Mouse (Mus musculus): ENCODE measurements around the gene Pax7. TPM values are rescaled to one million over a fixed set of nuclear protein-coding genes. Genes with fewer than 3 reads are reported as not detected.
A peak's percentile ranks its signal among the peaks of the same experiment; 100 is the strongest.

Gene Pax7
- polyA plus RNA-seq, 1 experiment from 2014 or later, result 0.04 TPM

DNA sequence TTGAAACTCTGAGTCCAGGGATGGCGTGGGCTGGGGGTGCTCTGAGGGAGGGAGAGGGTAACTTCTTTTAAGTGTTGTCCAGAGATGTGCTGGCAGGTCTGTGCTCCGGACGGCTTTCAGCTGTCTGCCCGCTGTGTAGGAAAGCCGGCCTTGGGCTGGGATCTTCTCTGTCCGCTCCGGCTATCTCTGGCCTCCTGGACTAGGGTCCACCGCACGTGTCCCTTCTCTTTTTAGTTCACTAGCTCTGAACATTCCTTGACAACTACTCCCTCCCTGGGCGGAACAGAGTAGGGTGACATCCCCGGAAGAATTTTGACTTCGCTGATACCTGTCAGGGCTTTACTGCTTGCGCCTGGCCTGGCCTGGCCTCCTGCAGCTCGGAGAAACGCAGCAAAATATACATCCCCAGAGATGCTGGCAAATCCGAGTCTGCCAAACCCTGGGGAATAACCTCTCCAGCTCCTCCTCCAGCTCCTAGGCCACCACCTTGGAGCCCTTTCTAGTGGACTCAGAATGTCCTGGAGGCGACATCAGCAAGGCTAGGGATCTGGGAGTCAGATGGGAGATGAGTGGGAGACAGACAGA lies 581 bp upstream of the Pax7 start:
- H3K9me3 ChIP-seq (ENCODE audit: control insufficient read depth, low read length), result no peaks in the 10 kb centered on the region
- H3K4me2 ChIP-seq (ENCODE audit: low read depth, low read length), result no peak overlapping the region
- WGBS, result 8% methylated on average over 17 of the region's 17 CpGs
- no peaks in the 10 kb centered on the region for H3K36me3 ChIP-seq (ENCODE audit: control insufficient read depth, insufficient read depth, low read length)
- peaks cover 19% of the 10 kb centered on the region for H3K4me1 ChIP-seq (replicated peaks; ENCODE audit: control insufficient read depth, insufficient read depth, low read length)
- no peak overlapping the region for H3K9ac ChIP-seq (ENCODE audit: low read length)
- no peak for ATAC-seq (ENCODE audit: low read depth)
- no peak overlapping the region for H3K4me3 ChIP-seq (ENCODE audit: low read length)
- H3K27me3 ChIP-seq (ENCODE audit: control insufficient read depth, insufficient read depth, low read depth, low read length), result peaks cover 100% of the 10 kb centered on the region
- H3K27ac ChIP-seq (ENCODE audit: low read length), result no peak overlapping the region

DNA sequence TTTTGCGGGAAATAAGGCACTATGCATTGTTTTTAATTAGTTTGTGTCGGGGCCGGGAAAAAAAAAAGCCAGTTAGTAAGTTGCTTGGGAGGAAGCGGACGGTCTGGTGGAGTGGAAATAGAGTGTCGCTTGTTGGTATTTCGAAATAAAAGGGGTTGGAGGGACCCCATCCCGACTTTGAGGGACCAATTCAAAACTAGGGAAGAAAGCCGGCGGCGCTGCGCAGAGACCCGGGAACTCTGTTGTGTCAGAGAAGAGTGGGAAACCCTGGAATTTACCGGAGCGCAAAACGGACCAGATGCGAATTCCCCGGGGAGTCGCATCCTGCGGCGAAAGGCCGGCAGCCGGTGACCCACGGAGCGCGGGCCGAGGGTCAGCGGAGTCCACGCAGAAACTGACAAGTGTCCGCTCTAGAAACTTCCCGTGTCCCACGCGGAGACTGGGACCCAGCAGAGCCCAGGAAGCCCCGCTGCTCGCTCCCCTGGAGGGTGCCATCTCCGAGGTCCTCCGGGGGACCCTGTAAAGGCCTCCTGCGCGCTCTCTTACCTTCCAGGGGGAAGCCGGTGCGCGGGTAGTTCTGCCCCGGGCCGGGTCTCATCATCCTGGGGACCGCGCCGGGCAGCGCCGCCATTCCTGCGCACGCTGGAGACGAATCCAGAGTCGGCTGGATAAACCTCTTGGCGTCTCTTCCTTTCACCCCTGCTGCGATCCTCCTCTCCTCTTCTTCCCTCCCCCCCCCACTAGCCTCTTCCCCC lies 870 bp downstream of the Pax7 start:
- no peak overlapping the region for H3K9ac ChIP-seq (ENCODE audit: low read length)
- H3K4me3 ChIP-seq (ENCODE audit: low read length), result peak overlapping the region; percentile 23
- no peak for ATAC-seq (ENCODE audit: low read depth)
- H3K27me3 ChIP-seq (ENCODE audit: control insufficient read depth, insufficient read depth, low read depth, low read length), result peaks cover 100% of the 10 kb centered on the region
- peak overlapping the region; percentile 31 for H3K4me2 ChIP-seq (ENCODE audit: low read depth, low read length)
- WGBS, result under 1% methylated on average over 55 of the region's 55 CpGs
- H3K4me1 ChIP-seq (replicated peaks; ENCODE audit: control insufficient read depth, insufficient read depth, low read length), result peaks cover 19% of the 10 kb centered on the region
- H3K36me3 ChIP-seq (ENCODE audit: control insufficient read depth, insufficient read depth, low read length), result no peaks in the 10 kb centered on the region
- H3K27ac ChIP-seq (ENCODE audit: low read length), result no peak overlapping the region
- no peaks in the 10 kb centered on the region for H3K9me3 ChIP-seq (ENCODE audit: control insufficient read depth, low read length)

DNA sequence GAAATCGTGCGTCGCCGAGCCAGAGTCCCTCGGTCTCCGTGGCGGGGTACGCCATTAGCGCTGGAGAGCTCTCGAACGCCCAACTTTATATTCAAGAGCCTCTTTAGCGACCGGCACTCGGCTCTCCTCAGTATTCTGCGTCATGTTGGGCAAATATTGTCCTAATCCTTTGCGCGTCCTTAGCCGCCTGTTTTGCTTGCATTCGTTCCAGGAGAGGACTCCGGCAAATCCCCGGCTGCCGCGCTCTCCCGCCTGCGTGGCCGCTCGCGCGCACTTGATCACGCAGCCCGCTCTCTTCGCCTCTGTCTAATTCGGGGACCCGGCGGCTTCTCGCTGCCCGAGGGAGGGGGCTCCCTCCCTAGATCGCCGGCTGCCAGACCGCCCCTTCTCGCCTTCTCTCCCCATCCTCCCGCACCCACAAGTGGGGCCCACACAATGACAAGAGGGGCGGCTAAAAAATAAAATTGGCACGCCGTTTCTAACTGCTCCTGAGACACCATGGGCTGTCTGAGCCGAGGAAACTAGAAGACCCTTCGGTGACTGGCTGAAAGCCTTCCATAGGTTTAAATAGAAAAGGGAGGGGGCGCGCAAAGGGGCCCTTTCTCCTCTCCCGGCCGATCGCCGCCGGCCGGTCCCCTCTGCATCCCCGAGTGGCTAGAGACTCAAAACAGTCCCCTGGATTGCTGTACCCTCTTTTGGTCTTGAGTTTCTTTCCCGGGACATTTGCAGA lies 1.7 kb downstream of the Pax7 start:
- Histone ChIP-seq H3K9ac (ENCODE audit: low read length) (no peak overlapping the region), H3K9me3 (ENCODE audit: control insufficient read depth, low read length) (no peaks in the 10 kb centered on the region), H3K27me3 (ENCODE audit: control insufficient read depth, insufficient read depth, low read depth, low read length) (peaks cover 100% of the 10 kb centered on the region), H3K27ac (ENCODE audit: low read length) (no peak overlapping the region), H3K4me3 (ENCODE audit: low read length) (peak overlapping the region; percentile 8; the same call in 1 of the 2 replicates), H3K4me1 (replicated peaks; ENCODE audit: control insufficient read depth, insufficient read depth, low read length) (peaks cover 19% of the 10 kb centered on the region), H3K36me3 (ENCODE audit: control insufficient read depth, insufficient read depth, low read length) (no peaks in the 10 kb centered on the region), H3K4me2 (ENCODE audit: low read depth, low read length) (no peak overlapping the region)
- under 1% methylated on average over 57 of the region's 57 CpGs for WGBS
- peak; percentile 84 for ATAC-seq (ENCODE audit: low read depth)

DNA sequence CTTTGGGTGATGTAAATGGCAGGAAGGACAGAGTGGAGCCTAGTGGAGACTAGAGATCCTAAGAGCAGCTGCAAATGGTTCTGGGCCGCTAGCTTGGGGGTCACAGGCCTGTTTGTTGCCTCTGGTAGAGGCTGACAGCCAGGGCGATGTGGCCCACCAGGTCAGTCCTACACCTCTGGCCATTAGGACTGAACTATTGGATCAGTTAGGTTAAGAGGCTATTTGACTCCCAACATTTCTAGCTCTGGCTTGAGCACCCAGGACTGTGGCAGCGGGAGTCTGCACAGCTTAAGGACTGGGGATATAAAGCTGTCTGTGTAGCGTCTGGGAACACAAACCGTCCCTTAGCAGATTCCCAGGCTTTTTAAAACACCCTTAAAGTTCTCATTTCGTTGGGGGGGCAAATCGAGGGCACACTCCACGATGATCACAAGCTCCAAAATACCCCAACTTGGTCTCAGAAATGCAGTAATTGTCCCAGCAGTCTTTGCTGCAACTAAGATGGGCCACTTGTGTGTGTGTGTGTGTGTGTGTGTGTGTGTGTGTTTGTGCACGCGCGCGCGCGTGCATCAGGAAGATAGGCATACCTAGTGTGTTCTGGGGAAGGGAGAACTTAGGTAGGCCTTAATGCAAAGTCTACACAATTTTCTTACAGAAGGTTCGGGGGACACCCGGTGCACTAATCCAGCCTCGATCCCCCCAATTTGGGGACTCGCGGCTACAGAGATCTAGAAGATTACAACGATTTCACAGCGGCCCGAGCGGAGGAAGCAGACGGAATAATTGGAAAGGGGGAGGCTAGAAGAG lies 2.5 kb downstream of the Pax7 start:
- H3K4me2 ChIP-seq (ENCODE audit: low read depth, low read length), result no peak overlapping the region
- H3K27ac ChIP-seq (ENCODE audit: low read length), result no peak overlapping the region
- H3K36me3 ChIP-seq (ENCODE audit: control insufficient read depth, insufficient read depth, low read length), result no peaks in the 10 kb centered on the region
- H3K9me3 ChIP-seq (ENCODE audit: control insufficient read depth, low read length), result no peaks in the 10 kb centered on the region
- ATAC-seq (ENCODE audit: low read depth), result peak; percentile 25; the same call in 1 of the 2 replicates
- no peak overlapping the region for H3K4me3 ChIP-seq (ENCODE audit: low read length)
- no peak overlapping the region for H3K9ac ChIP-seq (ENCODE audit: low read length)
- peaks cover 100% of the 10 kb centered on the region for H3K27me3 ChIP-seq (ENCODE audit: control insufficient read depth, insufficient read depth, low read depth, low read length)
- H3K4me1 ChIP-seq (replicated peaks; ENCODE audit: control insufficient read depth, insufficient read depth, low read length), result peaks cover 19% of the 10 kb centered on the region
- WGBS, result under 1% methylated on average over 24 of the region's 24 CpGs

DNA sequence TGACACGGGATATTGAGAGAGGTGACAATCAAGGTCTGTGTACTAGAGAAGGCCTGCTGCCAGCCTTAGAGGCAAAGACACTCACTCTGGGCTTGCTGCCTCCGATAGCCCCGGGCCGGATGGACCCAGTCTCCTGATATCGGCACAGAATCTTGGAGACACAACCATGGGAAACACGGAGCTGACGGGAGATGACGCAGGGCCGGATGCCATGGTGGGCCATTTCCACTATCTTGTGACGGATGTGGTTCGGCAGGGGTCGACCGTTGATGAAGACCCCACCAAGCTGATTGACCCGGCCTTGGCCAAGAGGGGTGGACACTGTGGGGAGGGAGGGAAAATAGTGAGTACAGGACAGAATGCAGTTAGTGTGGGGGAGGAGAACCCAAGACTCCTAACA lies 3.3 kb downstream of the Pax7 start:
- no peak overlapping the region for H3K27ac ChIP-seq (ENCODE audit: low read length)
- H3K4me3 ChIP-seq (ENCODE audit: low read length), result no peak overlapping the region
- no peaks in the 10 kb centered on the region for H3K36me3 ChIP-seq (ENCODE audit: control insufficient read depth, insufficient read depth, low read length)
- 2% methylated on average over 14 of the region's 14 CpGs for WGBS
- H3K4me2 ChIP-seq (ENCODE audit: low read depth, low read length), result no peak overlapping the region
- H3K27me3 ChIP-seq (ENCODE audit: control insufficient read depth, insufficient read depth, low read depth, low read length), result peaks cover 100% of the 10 kb centered on the region
- no peaks in the 10 kb centered on the region for H3K9me3 ChIP-seq (ENCODE audit: control insufficient read depth, low read length)
- H3K4me1 ChIP-seq (replicated peaks; ENCODE audit: control insufficient read depth, insufficient read depth, low read length), result peaks cover 19% of the 10 kb centered on the region
- no peak for ATAC-seq (ENCODE audit: low read depth)
- no peak overlapping the region for H3K9ac ChIP-seq (ENCODE audit: low read length)

DNA sequence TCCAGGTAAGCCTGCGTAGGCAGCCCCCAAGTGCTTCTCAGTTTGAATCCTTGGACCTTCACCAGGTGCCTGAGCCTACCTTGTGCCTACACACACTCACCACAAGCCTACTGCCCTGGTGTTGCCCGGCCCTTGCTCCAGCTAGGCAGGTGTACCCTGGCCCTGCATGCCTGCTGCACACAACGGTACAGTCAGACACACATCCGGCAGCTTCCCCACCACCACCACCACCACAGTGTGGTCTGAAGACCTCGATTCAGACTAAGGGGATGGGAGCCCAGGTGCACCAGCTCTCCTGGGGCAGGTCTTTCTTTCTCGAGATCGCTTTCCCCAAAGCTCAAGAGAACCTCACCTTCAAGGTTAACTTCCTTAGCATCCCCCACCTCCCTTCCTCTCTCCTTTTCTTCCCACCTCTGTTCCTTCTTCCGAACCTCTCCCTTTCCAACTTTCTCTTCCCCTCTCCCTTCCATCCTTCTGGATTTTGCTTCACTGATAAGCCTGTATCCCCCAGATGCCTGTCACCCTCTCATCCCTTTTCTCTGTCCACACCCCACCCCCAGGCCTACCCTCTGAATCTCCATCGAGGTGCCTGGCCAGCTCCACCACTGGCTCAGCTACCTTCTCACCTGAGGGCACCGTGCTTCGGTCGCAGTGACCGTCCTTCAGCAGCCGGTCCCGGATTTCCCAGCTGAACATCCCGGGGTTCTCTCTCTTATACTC lies 4.3 kb downstream of the Pax7 start:
- 5% methylated on average over 16 of the region's 16 CpGs for WGBS

DNA sequence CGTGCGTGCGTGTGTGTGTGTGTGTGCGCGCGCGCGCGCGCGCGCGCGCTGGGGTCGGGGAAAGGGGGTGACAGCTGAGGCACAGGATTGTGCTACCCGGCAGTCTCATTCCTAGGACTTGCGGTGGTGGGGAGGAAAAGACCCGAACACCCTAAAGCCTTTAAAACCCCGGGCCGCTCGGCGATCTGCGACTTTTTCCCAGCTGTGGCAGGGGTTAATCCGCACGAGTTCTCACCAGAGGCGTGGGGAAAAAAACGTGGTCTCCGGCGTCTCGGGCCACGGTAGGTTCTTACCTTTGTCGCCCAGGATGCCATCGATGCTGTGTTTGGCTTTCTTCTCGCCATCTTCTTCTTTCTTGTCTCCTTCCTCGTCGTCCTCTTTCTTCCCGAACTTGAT lies 5.0 kb downstream of the Pax7 start:
- Histone ChIP-seq H3K27me3 (ENCODE audit: control insufficient read depth, insufficient read depth, low read depth, low read length) (peaks cover 100% of the 10 kb centered on the region), H3K4me1 (replicated peaks; ENCODE audit: control insufficient read depth, insufficient read depth, low read length) (peaks cover 17% of the 10 kb centered on the region), H3K4me2 (ENCODE audit: low read depth, low read length) (no peak overlapping the region), H3K4me3 (ENCODE audit: low read length) (no peak overlapping the region), H3K9ac (ENCODE audit: low read length) (no peak overlapping the region), H3K27ac (ENCODE audit: low read length) (no peak overlapping the region), H3K9me3 (ENCODE audit: control insufficient read depth, low read length) (no peaks in the 10 kb centered on the region), H3K36me3 (ENCODE audit: control insufficient read depth, insufficient read depth, low read length) (no peaks in the 10 kb centered on the region)
- WGBS, result 1% methylated on average over 37 of the region's 37 CpGs
- no peak for ATAC-seq (ENCODE audit: low read depth)

More for the DNA sequence above, 4.3 kb downstream of the Pax7 start:
- H3K9me3 ChIP-seq (ENCODE audit: control insufficient read depth, low read length), result no peaks in the 10 kb centered on the region
- H3K4me1 ChIP-seq (replicated peaks; ENCODE audit: control insufficient read depth, insufficient read depth, low read length), result peaks cover 19% of the 10 kb centered on the region
- H3K4me2 ChIP-seq (ENCODE audit: low read depth, low read length), result no peak overlapping the region
- H3K27ac ChIP-seq (ENCODE audit: low read length), result no peak overlapping the region
- no peak overlapping the region for H3K4me3 ChIP-seq (ENCODE audit: low read length)
- no peak overlapping the region for H3K9ac ChIP-seq (ENCODE audit: low read length)
- no peak for ATAC-seq (ENCODE audit: low read depth)
- peaks cover 100% of the 10 kb centered on the region for H3K27me3 ChIP-seq (ENCODE audit: control insufficient read depth, insufficient read depth, low read depth, low read length)
- no peaks in the 10 kb centered on the region for H3K36me3 ChIP-seq (ENCODE audit: control insufficient read depth, insufficient read depth, low read length)

DNA sequence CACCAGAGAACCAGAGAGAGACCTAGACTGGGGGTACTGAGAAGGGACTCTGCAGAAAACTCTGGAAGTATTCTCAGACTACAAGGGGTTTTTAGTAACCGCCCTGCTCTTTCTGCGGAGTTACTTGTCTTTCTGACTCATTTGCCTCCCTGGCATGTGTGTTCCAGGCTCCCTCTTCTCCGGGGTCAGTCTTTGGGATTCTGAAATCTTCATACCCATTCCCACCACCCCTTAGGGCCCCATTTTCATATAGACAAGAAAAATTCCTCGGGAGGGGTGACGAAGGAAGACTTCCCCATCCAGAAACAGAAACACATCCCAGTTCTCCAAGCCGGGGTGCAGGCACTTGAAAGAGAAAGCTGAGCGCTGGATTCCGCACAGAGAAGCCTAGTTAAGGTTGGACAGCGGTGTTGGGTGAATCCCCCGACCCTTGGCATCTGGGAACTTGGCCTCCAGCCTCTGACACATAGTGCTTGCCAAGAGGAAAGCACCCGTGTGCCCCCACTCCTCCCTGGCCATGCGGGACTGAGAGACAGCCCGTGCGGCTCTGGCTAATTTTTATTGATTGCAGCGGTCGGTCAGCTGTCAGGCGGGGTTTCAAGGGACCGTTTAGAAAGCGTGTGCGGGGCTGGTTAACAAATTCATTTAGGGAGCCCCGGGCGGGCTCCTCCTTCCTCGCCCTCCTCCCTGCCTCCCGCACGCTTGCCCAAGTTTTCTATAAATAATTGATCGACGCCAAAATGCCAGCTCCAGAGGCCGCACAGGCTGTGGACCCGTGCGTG lies 5.6 kb downstream of the Pax7 start:
- Histone ChIP-seq H3K27me3 (ENCODE audit: control insufficient read depth, insufficient read depth, low read depth, low read length) (peaks cover 100% of the 10 kb centered on the region), H3K4me1 (replicated peaks; ENCODE audit: control insufficient read depth, insufficient read depth, low read length) (peaks cover 11% of the 10 kb centered on the region), H3K4me2 (ENCODE audit: low read depth, low read length) (no peak overlapping the region), H3K36me3 (ENCODE audit: control insufficient read depth, insufficient read depth, low read length) (no peaks in the 10 kb centered on the region), H3K27ac (ENCODE audit: low read length) (no peak overlapping the region), H3K4me3 (ENCODE audit: low read length) (no peak overlapping the region), H3K9ac (ENCODE audit: low read length) (no peak overlapping the region), H3K9me3 (ENCODE audit: control insufficient read depth, low read length) (no peaks in the 10 kb centered on the region)
- no peak for ATAC-seq (ENCODE audit: low read depth)
- WGBS, result 2% methylated on average over 30 of the region's 30 CpGs

All from lung, embryonic 16.5 days (tissue).